Mouse (Mus musculus): ENCODE results near the gene Gnptab.
A peak's percentile ranks its signal among the peaks of the same experiment; 100 is the strongest.
"Not testable (repeated sequence)": the region's sequence is repeated elsewhere in the genome, so short reads cannot be mapped to it uniquely, and the experiment has no call there.

The Gnptab gene

GRCm38 (mm10) chr10:88420655-88421435 is 41.9 kb downstream of the Gnptab start:
- no peak for DNase-seq

GRCm38 (mm10) chr10:88426158-88426816 is 47.4 kb downstream of the Gnptab start:
- peak; percentile 75 for DNase-seq

- no peak for DNase-seq
These were observed 48.0 kb downstream of the Gnptab start for GRCm38 (mm10) chr10:88426896-88427295.

GRCm38 (mm10) chr10:88427998-88428397 is 49.1 kb downstream of the Gnptab start:
- DNase-seq = no peak

- no peak for DNase-seq
These were observed 62.3 kb downstream of the Gnptab start for GRCm38 (mm10) chr10:88441224-88441623.

GRCm38 (mm10) chr10:88451221-88451620 is 72.3 kb downstream of the Gnptab start:
- peak; percentile 39 for DNase-seq

- no peak for DNase-seq
These were observed 73.1 kb downstream of the Gnptab start for GRCm38 (mm10) chr10:88451990-88452389.

GRCm38 (mm10) chr10:88457816-88458215 is 78.9 kb downstream of the Gnptab start:
- DNase-seq = peak; percentile 19

GRCm38 (mm10) chr10:88459502-88459992 is 80.6 kb downstream of the Gnptab start, which contains the start of gene Sycp3:
Sycp3 (plus strand) TSS chr10:88459569.
- no peak for DNase-seq

- no peak for DNase-seq
These were observed 81.3 kb downstream of the Gnptab start for GRCm38 (mm10) chr10:88460122-88460820.

GRCm38 (mm10) chr10:88482866-88483265 is 103.9 kb downstream of the Gnptab start:
- not testable (repeated sequence) for DNase-seq

GRCm38 (mm10) chr10:88488629-88489028 is 109.7 kb downstream of the Gnptab start:
- DNase-seq = no peak

GRCm38 (mm10) chr10:88491632-88492031 is 112.7 kb downstream of the Gnptab start:
- DNase-seq = no peak

- no peak for DNase-seq
These were observed 113.7 kb downstream of the Gnptab start for GRCm38 (mm10) chr10:88492658-88493057.

- DNase-seq = no peak
These were observed 116.1 kb downstream of the Gnptab start for GRCm38 (mm10) chr10:88494959-88495587.

All from lung, postnatal 14 days (tissue).